Mouse (Mus musculus): ENCODE measurements at regions not wholly inside any gene's neighbourhood (a gene's known extent, or its start where the extent isn't known, plus 50 kb on each side); places are given as distances from the start of the nearest gene placed in this dataset.
A peak's percentile ranks its signal among the peaks of the same experiment; 100 is the strongest.
"Not testable (repeated sequence)": the region's sequence is repeated elsewhere in the genome, so short reads cannot be mapped to it uniquely, and the experiment has no call there.

DNA sequence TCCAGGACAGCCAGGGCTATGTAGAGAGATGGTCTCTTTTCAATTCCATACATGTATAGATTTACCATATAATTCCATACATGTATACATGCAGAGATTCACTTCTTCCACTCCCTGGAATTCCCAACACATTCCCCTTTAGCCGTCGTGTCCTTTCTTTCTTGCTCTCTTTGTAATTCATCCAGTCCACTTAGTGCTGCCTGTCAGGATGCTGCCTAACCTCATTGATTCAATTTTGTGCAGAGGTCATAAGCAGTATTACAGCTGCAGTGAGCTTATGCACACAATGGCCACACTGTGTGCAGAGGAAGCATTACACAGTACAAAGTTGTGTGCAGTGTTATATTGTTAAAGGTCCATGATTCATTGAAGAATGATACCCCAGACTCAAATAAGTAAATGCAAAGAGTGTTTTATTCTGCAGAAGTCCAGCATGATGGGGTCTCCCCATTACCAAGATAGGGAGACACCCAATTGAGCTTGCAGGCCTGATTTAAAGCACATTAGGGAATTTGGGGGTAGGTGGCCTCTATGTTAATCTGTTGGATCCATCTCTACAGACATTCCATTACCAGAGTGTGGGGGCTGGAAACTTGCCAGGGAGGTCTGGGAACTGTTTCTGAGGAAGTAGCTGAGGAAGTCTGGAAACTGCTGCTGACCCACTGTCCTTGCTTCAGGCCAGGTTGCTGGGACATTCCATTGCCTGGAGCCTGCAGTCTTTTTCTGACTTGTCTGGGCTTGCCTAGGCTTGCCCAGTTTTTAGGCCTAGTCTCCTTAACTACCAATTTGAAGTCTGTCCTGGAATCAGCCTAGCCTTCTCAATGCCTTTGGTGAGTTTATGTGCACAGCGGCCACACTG lies 72.8 kb downstream of the Fam161a start:
- DNase-seq (ENCODE audit: low read depth), result no peak

GRCm38 (mm10) chr11:23081616-23082015 lies 74.3 kb downstream of the Fam161a start:
- no peak for DNase-seq (ENCODE audit: low read depth)

GRCm38 (mm10) chr11:23083811-23084210 lies 76.5 kb downstream of the Fam161a start:
- DNase-seq (ENCODE audit: low read depth), result not testable (repeated sequence)

DNA sequence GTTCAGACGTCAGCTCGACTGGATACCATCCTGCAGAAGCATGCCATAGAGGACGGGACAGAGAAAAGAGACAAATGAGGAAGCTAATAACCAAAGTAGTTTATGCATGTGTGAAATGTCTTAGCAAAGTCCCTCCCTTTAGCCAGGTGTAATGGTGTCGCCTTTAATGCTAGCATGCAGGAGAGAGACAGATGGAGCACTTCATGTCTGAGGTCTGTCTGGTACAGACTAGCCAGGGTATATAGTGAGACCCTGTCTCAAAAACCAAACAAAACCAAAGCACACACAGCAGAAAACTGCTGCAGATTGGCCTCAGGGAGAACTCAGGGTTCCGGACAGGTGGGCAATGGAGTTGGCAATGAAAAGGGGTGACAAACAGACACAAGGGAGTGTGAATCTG lies 88.0 kb downstream of the Fam161a start:
- no peak for DNase-seq (ENCODE audit: low read depth)

DNA sequence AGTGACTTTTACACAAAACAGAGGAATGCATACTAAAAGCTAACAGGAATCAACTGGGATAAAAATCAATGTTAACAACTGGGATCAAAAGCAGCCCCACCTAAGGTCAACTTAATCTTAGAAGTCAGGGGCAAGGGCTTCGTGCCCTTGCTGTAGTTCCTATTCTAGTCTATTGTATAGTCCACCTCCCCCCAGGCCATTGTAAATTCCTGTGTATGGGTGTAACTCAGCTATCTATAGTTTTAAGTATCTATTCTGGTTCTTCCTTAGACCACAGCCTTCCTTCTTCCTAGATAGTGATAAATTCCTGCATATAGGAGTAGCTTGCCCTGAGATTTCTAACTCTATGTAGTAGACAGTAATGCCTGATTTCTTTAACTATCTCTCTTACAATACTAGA lies 88.4 kb downstream of the Fam161a start:
- DNase-seq (ENCODE audit: low read depth), result not testable (repeated sequence)

- DNase-seq (ENCODE audit: low read depth), result peak; percentile 96
Observed at GRCm38 (mm10) chr11:23096451-23097222, 89.3 kb downstream of the Fam161a start.

GRCm38 (mm10) chr11:23097223-23097490 lies 89.8 kb downstream of the Fam161a start:
- DNase-seq (ENCODE audit: low read depth), result no peak

DNA sequence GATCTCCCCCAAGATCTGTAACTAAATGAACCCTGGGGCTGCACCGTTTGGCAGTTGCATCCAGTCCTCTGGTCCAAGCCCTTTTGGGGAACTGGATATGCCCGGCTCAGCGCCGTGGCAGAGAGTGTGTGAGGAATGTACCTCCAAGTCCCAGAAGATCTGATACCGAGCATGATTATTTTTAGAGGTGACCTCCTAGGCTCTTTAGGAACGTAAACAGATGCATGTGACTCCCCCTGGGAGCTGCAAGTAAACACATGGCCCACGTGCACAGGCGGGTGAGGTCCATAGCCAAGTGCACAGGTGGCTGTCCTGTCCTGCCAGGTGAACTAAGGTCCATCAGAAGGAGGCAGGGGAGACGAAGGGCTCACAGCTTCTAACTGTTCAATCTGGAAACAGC lies 107.3 kb downstream of the Fam161a start:
- DNase-seq (ENCODE audit: low read depth), result no peak

DNA sequence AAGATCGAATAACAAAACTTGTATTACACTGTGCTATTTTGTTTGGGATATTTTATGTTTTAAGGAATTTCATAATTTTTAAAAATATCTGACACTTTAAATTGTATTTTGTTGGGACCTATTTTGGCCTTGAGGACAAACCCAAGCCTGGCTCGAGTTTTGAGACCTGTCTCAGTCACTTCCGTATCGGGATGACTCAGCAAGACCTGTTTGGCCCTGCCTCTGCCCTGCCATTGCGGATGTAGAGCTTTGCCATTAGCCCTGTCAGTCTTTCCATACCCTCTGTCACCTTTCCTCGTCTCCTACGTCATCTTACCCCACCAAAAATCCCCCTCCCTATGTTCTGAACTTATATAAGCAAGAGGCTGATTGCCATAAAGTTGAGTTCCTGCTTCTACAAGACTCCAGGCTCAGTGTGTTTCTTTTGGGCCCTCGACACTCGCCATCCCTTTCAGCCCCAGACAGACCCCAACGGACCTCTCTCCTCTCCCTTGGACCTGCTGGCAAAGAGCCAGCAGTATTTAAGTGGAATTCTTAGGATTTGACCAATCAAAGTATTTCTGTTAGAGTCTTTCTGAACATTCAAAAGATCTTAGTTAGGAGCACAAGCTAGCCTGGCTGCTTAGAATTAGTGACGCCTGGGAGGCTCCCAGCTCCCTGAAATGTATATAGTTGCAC lies 113.3 kb downstream of the Fam161a start:
- no peak for DNase-seq (ENCODE audit: low read depth)

- DNase-seq (ENCODE audit: low read depth), result no peak
Observed at GRCm38 (mm10) chr11:23124198-23124951, 117.0 kb downstream of the Fam161a start.

- DNase-seq (ENCODE audit: low read depth), result no peak
Observed at GRCm38 (mm10) chr11:23131122-23131521, 123.8 kb downstream of the Fam161a start.

GRCm38 (mm10) chr11:23131632-23132031 lies 124.2 kb upstream of the Xpo1 start:
- no peak for DNase-seq (ENCODE audit: low read depth)

DNA sequence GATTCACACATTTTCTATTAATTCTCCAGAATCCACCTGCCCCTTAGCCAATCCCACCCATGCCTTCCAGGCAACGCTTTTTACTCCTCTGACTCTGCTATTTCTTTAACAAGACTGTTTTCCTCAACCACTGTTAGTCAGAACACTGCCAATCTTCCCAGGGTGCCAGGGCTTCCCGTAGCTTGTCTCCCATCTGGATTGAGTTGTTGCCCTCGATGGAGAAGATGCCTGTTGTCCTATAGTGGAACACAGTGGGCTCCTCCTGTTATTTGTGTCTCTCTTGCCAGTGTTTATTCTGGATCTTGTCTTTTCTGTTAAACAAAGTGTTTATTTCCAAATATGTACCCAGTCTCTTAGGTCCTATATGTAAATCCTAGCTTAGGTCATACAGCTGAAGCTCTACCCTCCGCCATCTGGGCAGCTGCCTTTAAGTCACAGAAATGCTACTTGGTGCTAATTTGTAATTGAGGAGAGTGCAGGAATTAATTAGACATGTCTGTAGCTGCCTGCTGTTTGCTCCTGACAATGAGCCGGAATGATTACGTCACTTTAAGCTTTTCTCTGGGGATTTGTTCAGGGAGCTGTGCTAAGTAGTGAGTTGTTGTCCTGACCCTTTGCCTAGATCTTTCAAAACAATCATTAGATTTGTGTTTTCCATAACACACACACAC lies 115.3 kb upstream of the Xpo1 start:
- DNase-seq (ENCODE audit: low read depth), result peak; percentile 90

GRCm38 (mm10) chr11:23141100-23141837 lies 114.6 kb upstream of the Xpo1 start:
- DNase-seq (ENCODE audit: low read depth), result peak; percentile 87

GRCm38 (mm10) chr11:23148048-23148596 lies 107.7 kb upstream of the Xpo1 start:
- no peak for DNase-seq (ENCODE audit: low read depth)

- no peak for DNase-seq (ENCODE audit: low read depth)
Observed at GRCm38 (mm10) chr11:23149556-23150244, 106.1 kb upstream of the Xpo1 start.

DNA sequence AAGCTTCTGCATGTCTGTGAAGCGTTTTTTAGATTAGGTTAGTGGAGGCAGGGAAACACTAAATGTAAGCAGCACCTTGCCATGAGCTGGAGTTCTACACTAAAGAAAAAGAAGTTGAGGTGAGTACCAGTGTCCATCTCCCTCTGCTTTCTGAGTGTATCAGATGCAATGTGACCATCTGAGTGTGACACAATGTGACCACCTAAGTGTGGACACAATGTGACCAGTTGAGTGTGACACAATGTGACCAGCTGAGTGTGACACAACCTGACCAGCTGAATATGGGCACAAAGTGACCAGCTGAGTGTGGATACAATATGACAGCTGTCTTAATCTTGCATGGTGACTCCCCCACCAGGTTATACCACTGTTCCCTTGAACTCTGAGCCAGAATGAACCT lies 101.0 kb upstream of the Xpo1 start:
- DNase-seq (ENCODE audit: low read depth), result no peak

DNA sequence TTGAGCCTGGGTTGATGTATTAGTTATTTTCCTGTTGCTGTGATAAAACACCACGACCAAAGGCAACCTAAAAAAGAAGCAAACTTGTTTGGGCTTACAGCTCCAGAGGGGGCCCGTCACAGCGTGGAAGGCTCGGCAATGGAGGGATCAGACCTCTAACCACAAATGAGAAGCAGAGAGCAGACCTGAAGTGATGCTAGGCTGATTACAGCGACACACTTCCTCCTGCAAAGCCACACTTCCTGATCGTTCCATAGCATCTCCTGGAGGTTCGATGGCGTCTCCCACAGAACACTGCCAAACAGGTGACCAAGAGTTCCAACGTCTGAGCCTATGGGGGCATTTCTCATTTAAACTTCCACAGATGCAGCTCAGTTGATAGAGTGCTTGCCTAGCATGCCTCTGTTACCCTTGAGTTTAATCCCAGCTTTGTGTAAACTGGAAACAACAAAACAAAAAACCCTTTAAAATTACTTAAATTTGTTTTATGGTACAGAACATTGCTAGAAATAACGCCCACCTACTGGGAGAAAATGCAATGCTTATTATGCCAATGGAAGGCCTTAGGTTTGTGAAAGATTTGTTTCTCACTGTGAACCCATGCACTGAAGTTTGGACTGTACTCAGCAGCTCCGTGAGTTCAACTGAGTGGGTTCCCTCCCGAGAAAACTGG lies 87.2 kb upstream of the Xpo1 start:
- no peak for DNase-seq (ENCODE audit: low read depth)

DNA sequence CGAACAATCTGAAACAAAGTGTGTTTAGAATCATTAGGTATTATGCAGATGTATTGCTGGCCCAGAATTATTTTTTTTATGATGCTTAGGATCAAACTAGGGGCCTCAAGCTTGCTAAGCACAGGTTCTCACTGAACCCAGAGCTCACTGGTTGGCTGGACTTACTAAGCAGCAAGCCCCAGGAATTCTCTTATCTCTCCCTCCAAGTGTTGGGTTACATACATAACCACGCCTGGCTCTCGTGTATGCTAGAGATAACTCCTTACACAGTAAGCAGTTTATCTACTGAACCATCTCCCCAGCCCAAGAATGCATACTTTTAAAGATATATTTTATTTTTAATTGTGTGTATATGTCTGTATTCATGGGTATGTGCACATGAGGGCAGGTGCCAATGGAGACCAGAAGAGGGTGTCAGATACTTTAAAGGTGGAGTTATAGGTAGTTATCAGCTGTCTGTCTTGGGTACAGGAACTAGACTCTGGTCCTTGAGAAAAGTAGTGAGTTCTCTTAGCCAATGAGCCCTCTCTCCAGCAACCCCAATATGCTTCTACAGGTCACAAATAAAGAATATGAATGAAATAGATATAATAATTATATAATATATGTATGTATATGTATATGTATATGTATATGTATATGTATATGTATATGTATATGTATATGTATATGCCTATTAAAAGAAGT lies 86.0 kb upstream of the Xpo1 start:
- DNase-seq (ENCODE audit: low read depth), result no peak

Data from gonadal fat pad, adult 2 months (tissue).